Mouse (Mus musculus) hindbrain, postnatal 0 days (tissue): Measurements from ENCODE around the gene Ttc1. TPM values are rescaled to one million over a fixed set of nuclear protein-coding genes. Genes with fewer than 3 reads are reported as not detected.

Experiments used
- ATAC-seq: fragments of 200-750 bp; cut with Nextera tagmentation; 2 replicates; pipeline ENCODE4 v1.8.0; 2017; ENCODE audit warnings: mild to moderate bottlenecking, moderate TSS enrichment, moderate library complexity
- DNase-seq: peaks from one replicate; pipeline ENCODE4 v3.0.0-alpha.2; 2015; ENCODE audit warnings: low spot score
- H3K27ac ChIP-seq: fragments of 300-500 bp; sonication (generic); 2 replicates; pipeline ENCODE4 v1.5.1; 2014; ENCODE audit warnings: mild to moderate bottlenecking
- H3K27me3 ChIP-seq: fragments of 300-500 bp; sonication (generic); 2 replicates; pipeline ENCODE4 v1.6.1; 2014; ENCODE audit warnings: low read length, mixed read lengths; ENCODE audit not compliant: insufficient read depth
- H3K36me3 ChIP-seq: fragments of 300-500 bp; sonication (generic); 2 replicates; pipeline ENCODE4 v1.6.1; 2014; ENCODE audit warnings: low read length, mixed read lengths; ENCODE audit not compliant: insufficient read depth
- H3K4me1 ChIP-seq: fragments of 300-500 bp; sonication (generic); 2 replicates; pipeline ENCODE4 v1.6.1; 2014; ENCODE audit warnings: antibody characterized with exemption, low read length, mixed read lengths; ENCODE audit not compliant: insufficient read depth
- H3K4me2 ChIP-seq: fragments of 300-500 bp; sonication (generic); 2 replicates; pipeline ENCODE4 v1.6.1; 2014; ENCODE audit warnings: low read depth, mild to moderate bottlenecking, low read length, moderate library complexity, mixed read lengths
- H3K4me3 ChIP-seq: fragments of 300-500 bp; sonication (generic); 2 replicates; pipeline ENCODE4 v1.5.1; 2014; ENCODE audit warnings: low read length
- H3K9ac ChIP-seq: fragments of 300-500 bp; sonication (generic); replicated peaks from 2 replicates; pipeline ENCODE4 v1.6.1; 2014; ENCODE audit warnings: mild to moderate bottlenecking, low read length, moderate library complexity, mixed read lengths
- H3K9me3 ChIP-seq: fragments of 300-500 bp; sonication (generic); 2 replicates; pipeline ENCODE4 v1.6.1; 2016; ENCODE audit warnings: low read length, mixed read lengths
- CTCF ChIP-seq: IDR thresholded peaks from 2 replicates; pipeline ENCODE4 v1.5.1; 2016; ENCODE audit warnings: antibody characterized with exemption, control low read depth, low read depth
- WGBS: fragments of 180-500 bp; shearing (Covaris S2); extraction: QIAGEN DNeasy Blood & Tissue Kit; methylation state at CpG from one replicate; pipeline ENCODE4 v1.1.7; 2014; 5-methylcytosine and 5-hydroxymethylcytosine counted together
- polyA plus RNA-seq: library from polyadenylated mRNA; unstranded; fragments of >200 nt; fragmentation: Nextera tagmentation; extraction: Ambion mirVana; gene quantifications from 2 replicates; pipeline ENCODE4 v1.2.1, GENCODE M21; 2015
- total RNA-seq: library from RNA; depleted of rRNA; stranded (reverse); fragments of >200 nt; gene quantifications from 2 replicates; pipeline ENCODE4 v1.2.3, GENCODE M21; 2014

Ttc1 gene
- total and polyA plus RNA-seq, 2 experiments from 2014 or later: 22.1 to 78.8 TPM

DNA sequence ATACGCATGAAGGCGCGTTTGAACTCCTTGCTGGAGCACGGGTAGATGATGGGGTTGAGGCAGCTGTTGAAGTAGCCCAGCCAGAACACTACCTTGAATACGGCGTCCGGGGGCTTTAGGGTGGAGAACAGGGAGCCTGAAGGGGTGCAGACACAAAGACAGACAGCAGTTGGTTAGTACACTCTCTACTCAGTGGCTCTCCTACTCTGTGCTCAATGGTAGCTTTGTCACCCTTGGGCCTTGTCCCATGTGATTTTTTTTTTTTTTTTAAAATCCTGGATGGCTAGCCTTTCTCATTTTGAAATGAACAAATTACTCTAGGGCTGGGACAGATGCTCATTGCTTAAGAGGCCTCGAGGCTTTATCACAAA lies 28.5 kb upstream of the Ttc1 start:
- no peak for TF ChIP-seq CTCF
- peak overlapping the region; percentile 57 for H3K4me2 ChIP-seq
- H3K4me3 ChIP-seq: peak overlapping the region; percentile 34
- ATAC-seq (0 out of 2 replicates have a peak, but pooled peaks have one; percentile 7), DNase-seq (no peak)
- 18% methylated on average over 8 of the region's 8 CpGs for WGBS
- H3K9me3 ChIP-seq: no peaks in the 10 kb centered on the region
- 0 out of 2 replicates have a peak, but pooled peaks cover 8% of the 10 kb centered on the region for H3K27me3 ChIP-seq
- no peaks in the 10 kb centered on the region for H3K36me3 ChIP-seq
- no peak overlapping the region for H3K27ac ChIP-seq
- H3K9ac ChIP-seq: no peak overlapping the region
- H3K4me1 ChIP-seq: 0 out of 2 replicates have a peak, but pooled peaks cover 7% of the 10 kb centered on the region

DNA sequence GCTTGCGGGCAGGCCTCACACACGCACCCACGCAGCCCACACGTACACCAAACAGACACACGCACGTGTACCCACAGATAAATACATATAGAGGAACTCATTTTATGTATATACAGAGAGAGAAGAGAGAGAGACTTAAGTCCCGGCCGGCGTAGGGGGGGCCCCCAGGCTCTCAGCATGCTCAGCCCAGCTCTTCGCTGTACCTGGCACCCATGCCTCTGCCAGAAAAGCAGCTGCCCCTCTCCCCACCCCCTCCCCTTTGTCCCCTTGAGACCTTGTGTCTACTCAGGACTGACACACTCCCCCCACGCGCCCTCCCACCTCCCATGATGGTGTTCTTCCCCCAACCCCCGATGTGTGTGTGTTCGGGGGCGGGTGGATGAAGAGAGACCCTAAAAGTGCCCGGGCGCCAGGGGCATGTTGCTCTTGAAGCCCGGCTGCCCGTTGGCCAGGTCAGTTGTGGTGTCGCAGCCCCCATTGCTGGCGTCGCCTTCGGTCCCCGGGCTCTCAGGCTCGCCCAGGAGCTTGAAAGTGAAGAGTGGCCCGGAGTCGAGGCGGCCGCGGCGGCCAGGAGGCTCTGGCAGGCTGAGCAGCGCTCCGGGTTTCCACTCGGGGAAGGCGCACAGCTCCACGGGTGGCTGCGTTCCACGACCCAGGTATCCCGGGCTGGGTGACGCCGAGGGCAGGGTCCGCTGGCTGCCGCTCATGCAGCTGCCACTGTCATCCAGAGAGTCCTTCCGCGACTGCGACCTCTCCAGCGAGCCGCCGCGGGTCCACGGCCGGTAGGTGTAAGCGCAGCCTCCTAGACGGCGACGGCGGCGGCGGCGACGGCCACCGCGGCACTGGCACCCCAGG lies 27.9 kb upstream of the Ttc1 start:
- Histone ChIP-seq H3K27ac (no peak overlapping the region), H3K4me2 (peak overlapping the region; percentile 57), H3K9ac (no peak overlapping the region), H3K36me3 (no peaks in the 10 kb centered on the region), H3K4me3 (peak overlapping the region; percentile 34), H3K27me3 (0 out of 2 replicates have a peak, but pooled peaks cover 8% of the 10 kb centered on the region), H3K9me3 (no peaks in the 10 kb centered on the region), H3K4me1 (0 out of 2 replicates have a peak, but pooled peaks cover 7% of the 10 kb centered on the region)
- WGBS: 14% methylated on average over 59 of the region's 63 CpGs
- peak; percentile 55 for ATAC-seq
- peak; percentile 31 for DNase-seq
- TF ChIP-seq CTCF: no peak

DNA sequence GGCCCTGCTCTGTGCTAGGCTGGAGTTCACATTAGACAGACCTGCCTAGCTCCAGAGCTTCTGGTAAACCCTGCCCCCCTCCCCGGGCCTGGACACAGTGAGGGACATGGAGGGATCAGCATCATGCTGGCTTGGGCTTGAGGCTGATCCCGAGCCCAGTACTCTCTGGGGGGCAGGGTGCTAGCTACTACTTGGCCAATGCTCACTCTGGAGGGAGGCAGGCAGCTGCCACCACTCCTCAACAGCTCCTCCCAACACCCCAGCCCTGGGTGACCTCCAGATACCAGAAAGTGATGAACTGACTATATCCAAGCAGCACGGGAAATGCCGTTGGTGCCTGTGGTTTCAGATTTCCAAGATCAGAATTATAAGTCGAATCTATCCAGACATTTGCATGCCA lies 25.9 kb upstream of the Ttc1 start:
- Histone ChIP-seq H3K4me3 (no peak overlapping the region), H3K4me1 (0 out of 2 replicates have a peak, but pooled peaks cover 7% of the 10 kb centered on the region), H3K27me3 (0 out of 2 replicates have a peak, but pooled peaks cover 8% of the 10 kb centered on the region), H3K9me3 (no peaks in the 10 kb centered on the region), H3K4me2 (no peak overlapping the region), H3K27ac (no peak overlapping the region), H3K36me3 (no peaks in the 10 kb centered on the region), H3K9ac (no peak overlapping the region)
- ATAC-seq (peak; percentile 21; the same call in 1 of the 2 replicates), DNase-seq (no peak)
- TF ChIP-seq CTCF: no peak
- 69% methylated on average over 5 of the region's 5 CpGs for WGBS

DNA sequence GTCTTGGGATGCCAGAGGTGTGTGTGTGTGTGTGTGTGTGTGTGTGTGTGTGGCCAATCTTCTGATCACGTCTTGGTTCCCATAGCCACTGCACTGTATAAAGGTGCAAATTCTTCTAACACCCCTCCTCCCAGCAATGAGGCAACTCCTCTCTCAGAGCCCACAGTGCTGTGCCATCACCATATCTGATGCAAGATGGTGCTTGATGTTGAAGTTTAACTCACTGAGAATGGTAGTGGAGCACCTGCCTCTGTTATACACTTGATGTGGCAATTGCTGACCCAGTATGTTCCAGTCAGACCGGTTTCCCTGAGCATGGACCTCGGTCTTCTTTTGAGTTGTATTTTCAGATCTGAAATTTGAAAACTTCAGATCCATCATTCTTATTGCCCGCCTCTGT lies 22.3 kb upstream of the Ttc1 start:
- no peak for TF ChIP-seq CTCF
- ATAC-seq: no peak
- 91% methylated on average over 4 of the region's 4 CpGs for WGBS

DNA sequence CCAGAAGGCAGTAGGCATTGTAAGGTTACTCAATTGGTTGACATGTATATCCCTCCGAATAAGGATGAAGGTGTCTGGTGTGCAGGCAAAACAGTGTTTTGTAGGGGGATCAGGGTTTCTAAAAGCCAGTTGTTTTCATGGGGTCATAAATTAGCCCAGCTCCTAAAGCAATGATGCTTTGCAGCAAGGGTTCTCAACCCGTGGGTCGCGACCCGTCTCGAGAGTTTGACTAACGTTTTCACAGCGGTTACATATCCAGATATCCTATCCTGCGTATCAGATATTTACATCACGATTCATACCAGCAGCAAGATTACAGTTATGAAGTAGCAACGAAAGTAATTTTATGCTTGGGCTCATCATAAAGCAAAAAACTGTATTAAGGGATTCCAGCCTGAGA lies 19.9 kb upstream of the Ttc1 start:
- H3K27me3 ChIP-seq: no peaks in the 10 kb centered on the region
- WGBS: 74% methylated on average over 11 of the region's 11 CpGs
- H3K27ac ChIP-seq: no peak overlapping the region
- H3K4me1 ChIP-seq: no peaks in the 10 kb centered on the region
- peak overlapping the region; percentile 64 for H3K4me2 ChIP-seq
- no peak overlapping the region for H3K4me3 ChIP-seq
- no peaks in the 10 kb centered on the region for H3K9me3 ChIP-seq
- ATAC-seq (no peak), DNase-seq (no peak)
- TF ChIP-seq CTCF: no peak
- no peaks in the 10 kb centered on the region for H3K36me3 ChIP-seq
- H3K9ac ChIP-seq: no peak overlapping the region

More for the DNA sequence above, 22.3 kb upstream of the Ttc1 start:
- Histone ChIP-seq H3K4me3 (no peak overlapping the region), H3K9me3 (no peaks in the 10 kb centered on the region), H3K4me2 (no peak overlapping the region), H3K36me3 (no peaks in the 10 kb centered on the region), H3K4me1 (no peaks in the 10 kb centered on the region), H3K9ac (no peak overlapping the region), H3K27me3 (0 out of 2 replicates have a peak, but pooled peaks cover 1% of the 10 kb centered on the region), H3K27ac (no peak overlapping the region)
- DNase-seq: no peak

GRCm38 (mm10) chr11:43766922-43767648 lies 19.3 kb upstream of the Ttc1 start:
- peak; percentile 94 for TF ChIP-seq CTCF
- ATAC-seq: peak; percentile 91
- peak; percentile 93 for DNase-seq
- Histone ChIP-seq H3K27me3 (no peaks in the 10 kb centered on the region), H3K27ac (no peak overlapping the region), H3K36me3 (no peaks in the 10 kb centered on the region), H3K4me3 (peak overlapping the region; percentile 47), H3K9me3 (no peaks in the 10 kb centered on the region), H3K4me2 (peak overlapping the region; percentile 64), H3K9ac (no peak overlapping the region), H3K4me1 (no peaks in the 10 kb centered on the region)
- WGBS: 5% methylated on average over 37 of the region's 37 CpGs
